Mouse (Mus musculus) C2C12 (cell line): ENCODE measurements around the gene Gm34653.

Experiments used
- CTCF ChIP-seq: IDR thresholded peaks from one replicate; pipeline ENCODE4 v1.5.1; 2011; ENCODE audit not compliant: control insufficient read depth, insufficient read depth, insufficient read length
- MYOD1 ChIP-seq: IDR thresholded peaks from one replicate; pipeline ENCODE4 v1.6.1; 2011; ENCODE audit warnings: low read depth; ENCODE audit not compliant: control insufficient read depth, insufficient read length
- USF1 ChIP-seq: IDR thresholded peaks from one replicate; pipeline ENCODE4 v1.6.1; 2011; ENCODE audit warnings: low read depth, mild to moderate bottlenecking, control low read depth, moderate library complexity

- TF ChIP-seq CTCF (no peak), USF1 (no peak), MYOD1 (no peak)
These were observed 38.3 kb upstream of the Gm34653 start for GRCm38 (mm10) chr2:34794511-34794910.
